Mouse (Mus musculus): ENCODE measurements at regions not wholly inside any gene's neighbourhood (a gene's known extent, or its start where the extent isn't known, plus 50 kb on each side); places are given as distances from the start of the nearest gene placed in this dataset.

DNA sequence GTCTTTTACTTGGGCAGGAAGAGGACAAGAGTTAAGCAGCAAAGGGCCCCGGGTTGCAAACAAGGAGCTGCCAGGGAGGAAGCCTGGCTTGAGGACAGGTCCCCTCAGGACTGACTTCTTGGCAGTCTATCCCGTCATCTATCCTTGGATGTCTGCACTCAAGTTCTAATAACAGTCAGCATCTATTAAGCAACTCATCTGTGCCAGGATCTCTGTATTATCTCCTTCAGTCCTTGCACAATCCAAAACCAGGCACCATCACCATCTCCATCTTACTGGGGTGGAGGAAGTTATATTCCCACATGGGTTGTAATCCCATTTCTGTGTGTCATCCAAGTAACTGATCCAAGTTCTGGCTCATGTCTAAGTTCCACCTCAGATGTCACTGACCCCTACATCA lies 87.1 kb upstream of the Lifr start:
- DNase-seq (ENCODE audit: low spot score in 2 of 2) = no peak

DNA sequence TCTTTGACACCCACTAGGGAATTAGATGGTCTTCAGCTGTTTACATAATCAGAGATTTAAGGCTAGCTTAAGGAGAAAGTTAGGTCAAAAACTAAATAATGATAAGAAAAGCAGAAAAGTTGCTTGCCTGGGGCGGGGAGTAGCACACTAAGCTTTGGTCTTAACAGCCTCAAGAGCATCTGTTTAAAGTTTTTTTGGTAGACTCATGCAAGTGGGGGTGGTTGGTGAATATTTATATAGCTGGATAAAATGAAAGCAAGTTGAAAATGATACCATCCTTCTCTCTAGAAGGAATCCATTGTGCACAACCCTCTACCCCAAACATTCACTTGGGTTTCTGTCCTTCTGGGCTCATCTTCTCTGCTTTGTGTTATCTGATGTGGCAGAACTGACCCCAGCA lies 85.3 kb upstream of the Lifr start:
- no peak for DNase-seq (ENCODE audit: low spot score in 2 of 2)

DNA sequence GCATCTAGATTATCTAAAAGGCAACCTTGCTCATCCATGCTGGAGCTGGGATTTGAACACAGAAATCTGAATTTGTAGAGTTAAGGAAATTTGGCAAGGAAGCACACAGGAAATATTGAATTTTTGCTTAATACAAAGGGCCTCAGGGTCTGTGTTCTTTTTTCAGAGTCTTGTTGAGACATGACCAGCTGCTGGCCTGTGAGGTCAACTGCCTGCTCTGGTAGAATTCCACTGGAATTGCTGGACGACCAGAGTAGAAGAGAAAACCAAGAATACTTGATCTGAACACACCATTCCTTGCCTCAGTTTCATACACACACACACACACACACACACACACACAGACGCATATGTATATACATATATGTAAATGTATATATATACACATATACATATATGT lies 84.1 kb upstream of the Lifr start:
- DNase-seq (ENCODE audit: low spot score in 2 of 2) = no peak

DNA sequence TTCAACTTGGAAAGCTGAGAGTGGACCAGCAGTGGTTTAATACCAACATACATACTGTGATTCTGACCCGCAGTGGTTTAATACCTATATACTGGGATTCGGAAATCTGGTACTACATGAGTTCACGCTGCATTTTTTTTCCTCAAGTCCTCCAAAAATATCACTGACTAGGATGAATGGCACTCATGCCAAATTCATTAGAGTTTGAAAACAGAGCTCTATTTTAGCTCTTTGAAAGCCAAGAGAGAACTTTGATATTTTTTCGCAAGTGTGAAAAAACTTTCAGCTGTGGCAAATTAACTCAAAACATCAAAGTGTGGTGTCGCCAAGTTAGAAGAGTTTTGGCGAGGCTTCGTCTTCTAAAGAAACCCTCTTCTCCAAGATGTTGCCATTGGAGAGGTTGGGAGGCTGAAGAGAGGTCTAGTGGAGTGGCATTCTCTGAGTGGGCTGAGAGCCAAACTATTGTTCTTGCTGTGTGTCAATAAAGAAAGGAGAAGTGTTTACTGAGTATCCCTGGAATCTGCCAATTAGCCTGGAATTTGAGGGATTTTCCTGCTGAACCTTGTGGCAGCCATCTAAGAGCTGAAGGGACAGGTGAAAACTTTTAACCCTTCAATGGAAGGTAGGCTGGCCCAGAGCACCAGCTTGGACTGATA lies 81.6 kb upstream of the Lifr start:
- DNase-seq (ENCODE audit: low spot score in 2 of 2) = no peak

DNA sequence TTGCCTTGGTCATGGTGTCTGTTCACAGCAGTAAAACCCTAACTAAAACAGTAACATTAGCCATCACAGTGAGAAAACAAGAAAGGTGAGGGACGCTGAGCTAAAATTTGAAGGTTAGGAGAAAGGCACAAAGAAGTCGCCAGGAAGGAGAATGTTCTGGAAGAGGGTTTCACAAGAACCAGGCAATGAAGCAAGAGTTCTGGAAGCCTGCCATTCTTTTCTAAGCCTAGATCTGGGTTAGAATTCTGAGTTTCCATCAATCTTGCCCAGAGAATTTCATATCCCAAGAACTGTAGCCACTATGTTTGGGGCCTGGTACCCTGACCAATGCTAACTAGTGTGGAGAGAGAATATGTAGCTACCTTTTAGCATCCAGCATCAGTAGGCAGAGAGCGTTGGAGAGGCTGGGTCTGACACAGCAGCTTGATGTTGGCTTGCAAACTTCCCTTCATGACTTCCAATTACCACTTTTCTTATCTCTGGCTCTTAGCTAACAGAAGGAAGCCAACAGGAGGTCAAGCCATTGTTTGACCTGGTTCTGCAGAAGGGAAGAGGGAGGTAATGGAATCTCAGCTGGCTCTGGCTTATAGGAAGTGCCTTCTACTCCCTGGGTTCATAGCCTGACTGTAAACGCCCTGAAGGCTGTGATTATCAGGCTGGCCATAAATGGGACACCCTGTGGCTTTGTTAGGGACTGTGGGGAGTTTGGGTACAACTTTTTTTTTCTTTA lies 79.3 kb upstream of the Lifr start:
- DNase-seq (ENCODE audit: low spot score in 2 of 2) = no peak

DNA sequence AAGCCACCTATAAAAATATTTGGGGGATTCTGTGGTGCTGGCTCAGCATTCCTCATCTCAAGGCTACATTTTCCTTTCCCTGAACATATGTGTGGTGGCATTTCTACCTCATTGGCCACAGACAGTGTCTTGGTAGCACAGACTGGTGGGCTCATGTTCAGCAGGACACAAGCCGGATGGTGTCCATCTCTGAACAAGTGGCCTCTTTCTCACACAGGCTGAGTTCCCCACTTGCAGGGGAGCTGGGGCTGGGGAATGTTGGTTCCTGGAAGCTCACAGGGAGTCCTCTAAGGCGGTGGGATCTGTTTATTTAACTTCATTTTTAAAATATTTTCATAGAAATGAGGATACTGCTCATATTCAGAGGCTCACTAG lies 78.7 kb upstream of the Lifr start:
- DNase-seq (ENCODE audit: low spot score in 2 of 2) = no peak

DNA sequence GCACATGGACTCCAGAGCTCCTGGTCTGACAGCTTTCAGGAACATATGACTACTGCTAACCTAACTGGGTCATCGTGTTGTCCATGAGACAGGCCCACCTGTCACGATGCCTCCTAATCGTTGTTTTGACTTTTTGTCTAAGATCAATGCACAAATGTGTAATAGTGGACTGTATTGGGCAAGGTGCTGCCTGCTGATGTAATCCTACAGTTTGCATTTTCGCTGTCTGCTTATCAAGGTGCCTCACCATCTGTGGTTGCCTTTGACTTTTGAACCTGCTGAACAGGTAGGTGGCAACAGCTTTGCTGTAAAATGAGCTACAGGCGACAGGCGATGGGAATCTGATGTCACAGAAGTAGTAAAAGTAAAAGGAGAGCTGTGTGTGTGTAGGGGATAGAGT lies 78.0 kb upstream of the Lifr start:
- DNase-seq (ENCODE audit: low spot score in 2 of 2) = no peak

DNA sequence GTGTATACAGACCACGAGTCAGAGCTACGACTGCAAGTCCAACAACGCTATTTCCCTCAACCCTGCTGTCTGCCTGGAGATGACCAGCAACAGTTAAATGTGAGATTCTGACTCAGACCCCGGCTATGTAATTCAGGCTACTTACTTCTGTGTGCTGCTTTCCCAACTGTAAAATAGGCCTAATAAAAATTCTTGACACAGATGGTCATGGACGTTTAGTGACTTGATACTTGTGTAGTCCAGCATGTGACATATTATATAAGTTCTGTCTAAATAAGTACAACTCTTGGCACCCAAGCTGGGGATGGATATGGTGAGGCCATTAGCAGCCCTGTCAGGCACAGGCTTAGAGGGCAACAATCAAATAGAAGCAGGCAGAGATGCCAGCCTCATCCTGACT lies 77.4 kb upstream of the Lifr start:
- no peak for DNase-seq (ENCODE audit: low spot score in 2 of 2)

DNA sequence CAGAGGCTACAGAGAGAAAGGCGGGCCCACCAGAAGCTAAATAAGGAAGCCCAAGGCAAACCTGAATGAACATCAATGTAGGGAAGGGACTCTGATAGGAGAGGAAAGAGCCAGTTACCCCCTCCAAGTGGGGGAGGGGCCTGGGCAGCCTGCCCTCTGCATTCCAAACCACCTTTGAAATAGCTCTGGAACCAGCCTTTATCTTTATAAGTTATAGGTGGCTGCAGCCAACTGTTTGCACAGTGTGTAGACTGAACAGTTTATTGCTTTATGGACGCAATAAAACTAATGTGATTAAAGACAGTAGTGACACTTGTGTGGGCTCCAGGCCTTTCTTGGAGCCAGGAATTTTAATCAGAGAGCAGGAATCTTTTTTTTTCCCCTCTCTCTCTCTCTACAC lies 75.4 kb upstream of the Lifr start:
- no peak for DNase-seq (ENCODE audit: low spot score in 2 of 2)

DNA sequence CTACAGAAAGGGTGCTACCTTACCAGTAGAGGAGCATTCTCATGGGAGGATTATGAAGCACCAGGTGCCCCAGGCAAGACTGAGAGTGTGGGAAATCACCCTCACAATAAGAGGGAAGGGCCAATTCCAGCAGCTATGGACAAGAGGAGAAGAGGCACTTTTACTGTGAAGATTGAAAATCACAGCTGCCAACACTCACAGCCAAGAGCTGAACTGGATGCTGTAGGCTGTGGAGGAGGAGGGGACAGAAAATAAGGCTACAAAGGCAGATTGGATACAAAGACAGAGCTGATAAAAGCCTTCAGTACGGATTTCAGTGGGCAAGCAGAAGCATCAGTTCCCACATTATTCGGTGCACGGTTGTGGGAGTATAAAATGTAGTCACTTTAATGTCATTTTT lies 74.4 kb upstream of the Lifr start:
- DNase-seq (ENCODE audit: low spot score in 2 of 2) = no peak

DNA sequence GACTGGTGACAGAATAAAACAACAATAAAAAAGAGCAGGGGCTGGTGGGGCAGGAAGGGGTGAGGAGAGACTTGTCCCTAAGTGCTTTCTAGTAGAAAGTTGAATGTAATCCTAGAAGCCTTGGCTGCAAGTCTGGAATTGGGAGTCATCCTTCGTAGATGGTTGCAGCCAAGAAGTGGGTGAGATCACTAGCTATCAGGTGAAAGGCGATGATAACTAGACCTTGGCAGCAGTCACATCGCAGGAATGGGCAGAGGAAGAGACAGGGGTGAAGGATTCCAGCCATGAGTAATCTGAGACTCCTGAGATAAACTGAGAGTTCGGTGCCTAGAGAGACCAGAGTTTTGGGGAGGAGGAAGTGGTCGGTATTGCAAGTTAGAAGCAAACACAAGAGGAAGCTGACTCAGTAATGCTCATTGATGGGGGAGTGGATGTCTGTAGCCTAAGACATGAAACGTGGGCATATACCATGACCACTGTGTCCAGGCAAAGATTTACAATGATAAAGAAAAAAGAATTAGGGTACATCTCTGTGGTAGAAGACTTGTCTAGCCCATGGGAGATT lies 73.1 kb upstream of the Lifr start:
- DNase-seq (ENCODE audit: low spot score in 2 of 2) = no peak

DNA sequence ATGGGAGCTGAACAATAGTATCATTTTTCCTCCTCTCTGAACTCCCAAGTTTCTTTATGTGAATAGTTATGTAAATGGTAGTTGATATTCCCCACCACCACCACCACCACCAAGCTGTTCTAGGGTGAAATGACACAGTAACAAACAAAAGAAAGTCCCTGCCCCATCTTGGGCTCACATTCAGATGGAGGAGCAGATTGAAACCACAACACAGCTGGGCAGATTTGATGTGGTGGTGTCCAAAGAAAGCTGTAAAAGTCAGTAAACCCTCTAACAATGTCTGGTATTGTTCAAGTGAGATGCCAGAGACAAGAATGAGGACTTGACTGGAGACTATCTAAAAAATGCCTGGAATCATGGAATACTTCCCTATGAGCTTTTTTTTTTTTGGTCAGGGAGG lies 67.8 kb upstream of the Lifr start:
- DNase-seq (ENCODE audit: low spot score in 2 of 2) = no peak

DNA sequence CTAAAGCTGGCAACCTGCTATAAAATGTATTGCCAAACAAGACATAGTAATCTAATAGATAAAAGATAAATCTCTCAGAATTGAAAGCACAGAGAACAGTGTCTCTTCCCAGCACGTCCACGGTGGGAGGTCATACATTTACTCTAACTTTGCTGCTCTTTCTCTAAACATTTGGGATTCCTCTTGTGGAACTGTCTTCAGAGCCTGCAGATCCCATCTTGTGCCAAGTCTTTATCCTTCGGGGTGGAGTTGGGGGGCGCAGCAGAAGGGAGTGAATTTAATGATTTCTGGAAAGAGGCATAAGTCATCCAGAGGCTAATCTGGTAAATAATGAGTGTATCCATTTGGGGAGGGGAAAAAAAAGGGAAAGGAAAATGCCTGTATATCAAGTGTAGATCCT lies 65.2 kb upstream of the Lifr start:
- DNase-seq (ENCODE audit: low spot score in 2 of 2) = no peak

DNA sequence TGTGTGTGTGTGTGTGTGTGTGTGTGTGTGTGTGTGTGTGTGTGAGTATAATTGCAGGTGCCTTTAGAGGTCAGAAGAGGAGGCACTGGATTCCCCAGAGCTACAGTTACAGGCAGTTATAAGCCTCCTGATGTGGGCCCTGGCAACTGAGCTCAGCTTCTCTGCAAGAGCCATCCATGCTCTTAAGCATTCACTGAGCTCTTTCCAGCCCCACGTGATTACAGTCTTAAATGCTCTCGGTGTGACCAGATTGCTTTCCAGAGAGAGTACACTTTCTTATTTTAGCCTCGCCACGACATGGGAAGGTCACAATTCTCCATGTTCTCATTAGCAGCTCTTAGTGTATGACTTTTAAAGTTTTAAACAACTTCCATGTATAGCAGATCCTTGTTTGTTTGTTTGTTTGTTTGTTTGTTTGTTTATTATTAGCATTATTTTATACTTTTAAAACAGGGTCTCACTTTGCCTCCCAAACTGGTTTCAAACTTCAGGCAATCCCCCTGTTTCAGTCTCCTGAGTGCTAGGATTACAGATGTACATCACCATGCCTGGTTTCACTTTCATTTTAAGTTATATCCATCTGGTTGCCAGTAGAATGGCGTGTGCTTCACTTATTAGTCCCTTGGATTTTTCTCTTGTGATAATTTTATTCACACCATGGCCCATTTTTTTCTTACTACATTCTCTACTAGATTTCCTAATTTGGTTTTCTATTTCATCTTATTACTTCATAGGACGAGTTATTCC lies 58.9 kb upstream of the Lifr start:
- no peak for DNase-seq (ENCODE audit: low spot score in 2 of 2)

DNA sequence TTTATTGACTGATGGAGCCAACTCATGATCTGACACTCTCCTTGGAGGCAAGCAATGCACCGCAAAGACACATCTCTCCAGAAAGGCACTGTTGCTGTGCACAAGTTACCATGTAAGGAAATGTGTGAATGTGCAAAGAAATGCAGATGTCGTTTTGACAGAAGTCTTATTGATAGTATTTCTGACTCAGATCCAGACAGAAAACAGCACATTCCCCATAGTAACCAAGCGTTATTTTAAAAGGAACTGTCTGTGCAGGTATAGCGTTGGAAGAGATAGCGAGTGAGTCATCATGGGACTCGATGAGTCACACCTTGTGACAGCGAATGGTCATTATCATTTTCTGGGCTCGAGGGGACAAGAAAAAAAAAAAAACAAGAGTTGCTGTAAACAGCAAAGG lies 52.9 kb upstream of the Lifr start:
- no peak for DNase-seq (ENCODE audit: low spot score in 2 of 2)

DNA sequence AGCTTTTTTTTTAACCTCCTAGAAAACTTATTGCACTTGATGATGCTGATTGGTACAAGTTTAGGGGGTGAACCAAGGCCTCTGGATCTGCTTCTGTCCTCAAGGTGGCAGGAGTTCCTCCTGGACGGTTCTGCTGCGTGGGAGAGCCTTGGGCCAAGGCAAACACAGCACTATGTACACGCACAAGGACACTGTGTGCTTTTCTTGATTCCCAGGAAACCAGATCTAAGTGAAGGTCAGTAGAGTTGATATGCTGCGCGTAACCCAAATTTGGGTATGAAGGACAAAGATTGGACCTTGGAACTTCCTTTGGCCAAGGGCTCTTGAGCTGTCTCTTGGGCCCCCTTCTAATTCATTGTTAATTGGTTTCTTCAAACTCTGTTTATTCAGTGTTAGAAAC lies 51.3 kb upstream of the Lifr start:
- DNase-seq (ENCODE audit: low spot score in 2 of 2) = no peak

DNA sequence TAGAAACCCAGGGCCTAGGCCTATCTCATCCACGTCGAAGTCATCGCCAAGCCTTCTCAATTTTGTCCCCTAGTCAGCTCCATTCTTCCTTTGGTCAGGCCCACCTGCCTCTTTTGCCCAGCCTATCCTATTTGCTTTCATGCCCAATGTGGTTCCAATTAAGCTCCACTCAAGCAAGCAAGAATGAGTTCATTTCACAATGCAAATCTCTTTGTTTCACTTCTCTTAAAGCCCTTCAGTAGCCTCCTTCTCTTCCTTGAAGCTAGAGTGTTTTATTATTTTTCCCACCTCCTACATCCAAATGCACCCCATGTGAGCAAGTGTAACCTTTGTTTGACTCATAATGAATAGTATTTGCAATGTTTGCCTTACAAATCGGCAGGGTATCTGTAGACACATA lies 50.6 kb upstream of the Lifr start:
- DNase-seq (ENCODE audit: low spot score in 2 of 2) = no peak
